Mouse (Mus musculus) heart, postnatal 0 days (tissue): Measurements from ENCODE around the gene Immp2l. TPM values are rescaled to one million over a fixed set of nuclear protein-coding genes. Genes with fewer than 3 reads are reported as not detected.
A peak's percentile ranks its signal among the peaks of the same experiment; 100 is the strongest.

ENCODE experiments used
- ATAC-seq: fragments of 200-750 bp; cut with Nextera tagmentation; 2 replicates; pipeline ENCODE4 v1.8.0; 2017; ENCODE audit warnings: low read depth, moderate number of reproducible peaks, moderate library complexity; ENCODE audit not compliant: insufficient read depth
- DNase-seq: peaks from one replicate; pipeline ENCODE4 v3.0.0-alpha.2; 2016; ENCODE audit warnings: low spot score
- H3K27ac ChIP-seq: fragments of 300-500 bp; sonication (generic); 2 replicates; pipeline ENCODE4 v1.5.1; 2014; ENCODE audit warnings: low read depth, mild to moderate bottlenecking
- H3K27me3 ChIP-seq: fragments of 300-500 bp; sonication (generic); 2 replicates; pipeline ENCODE4 v1.6.1; 2014; ENCODE audit warnings: low read length, mixed read lengths; ENCODE audit not compliant: control insufficient read depth, insufficient read depth
- H3K36me3 ChIP-seq: fragments of 300-500 bp; sonication (generic); replicated peaks from 2 replicates; pipeline ENCODE4 v1.6.1; 2014; ENCODE audit warnings: low read length, mixed read lengths; ENCODE audit not compliant: control insufficient read depth, insufficient read depth
- H3K4me1 ChIP-seq: fragments of 300-500 bp; sonication (generic); 2 replicates; pipeline ENCODE4 v1.6.1; 2014; ENCODE audit warnings: antibody characterized with exemption; ENCODE audit not compliant: control insufficient read depth, insufficient read depth
- H3K4me2 ChIP-seq: fragments of 300-500 bp; sonication (generic); 2 replicates; pipeline ENCODE4 v1.6.1; 2014; ENCODE audit warnings: low read depth, mild to moderate bottlenecking, low read length, moderate library complexity
- H3K4me3 ChIP-seq: fragments of 300-500 bp; sonication (generic); 2 replicates; pipeline ENCODE4 v1.5.1; 2014; ENCODE audit warnings: low read depth, low read length
- H3K9ac ChIP-seq: fragments of 300-500 bp; sonication (generic); replicated peaks from 2 replicates; pipeline ENCODE4 v1.6.1; 2014; ENCODE audit warnings: low read depth, low read length, mixed read lengths
- H3K9me3 ChIP-seq: fragments of 300-500 bp; sonication (generic); replicated peaks from 2 replicates; pipeline ENCODE4 v1.6.1; 2016; ENCODE audit warnings: low read length; ENCODE audit not compliant: control insufficient read depth
- CTCF ChIP-seq: IDR thresholded peaks from 2 replicates; pipeline ENCODE4 v1.5.1; 2016; ENCODE audit warnings: antibody characterized with exemption, control low read depth, low read depth
- EP300 ChIP-seq: IDR thresholded peaks from 2 replicates; pipeline ENCODE4 v1.6.1; 2016; ENCODE audit warnings: antibody characterized with exemption, low read depth
- WGBS: fragments of 180-500 bp; shearing (Covaris S2); extraction: QIAGEN DNeasy Blood & Tissue Kit; methylation state at CpG from one replicate; pipeline ENCODE4 v1.1.7; 2014; 5-methylcytosine and 5-hydroxymethylcytosine counted together
- polyA plus RNA-seq: library from polyadenylated mRNA; unstranded; fragments of >200 nt; fragmentation: Nextera tagmentation; extraction: Ambion mirVana; gene quantifications from 2 replicates; pipeline ENCODE4 v1.2.1, GENCODE M21; 2015
- total RNA-seq: library from RNA; depleted of rRNA; stranded (reverse); fragments of >200 nt; gene quantifications from 2 replicates; pipeline ENCODE4 v1.2.3, GENCODE M21; 2014; ENCODE audit warnings: low replicate concordance

Immp2l gene
- total and polyA plus RNA-seq, 2 experiments from 2014 or later, result 3.6 to 10.8 TPM

DNA sequence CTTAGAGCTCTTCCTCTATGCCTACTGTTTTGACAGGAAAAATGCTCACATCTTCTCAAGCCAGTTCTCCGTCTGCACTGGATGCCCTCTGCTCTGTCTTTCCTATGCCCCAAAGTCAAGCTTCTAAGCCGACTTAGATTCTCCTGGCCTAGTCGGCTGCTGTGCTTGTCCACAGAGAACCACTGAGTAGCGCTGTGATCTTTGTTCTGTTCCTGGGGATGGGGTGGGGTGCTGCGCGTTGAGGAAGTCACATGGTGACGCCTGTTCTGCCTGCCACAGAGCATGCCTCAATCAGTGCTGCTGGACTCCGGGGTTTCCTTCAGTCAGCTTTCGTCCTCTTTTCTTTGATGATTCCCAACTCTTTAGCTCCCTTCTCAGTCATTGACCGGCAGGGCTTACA is 470.7 kb downstream of the Immp2l start:
- Histone ChIP-seq H3K9me3 (no peaks in the 10 kb centered on the region), H3K27me3 (no peaks in the 10 kb centered on the region), H3K4me1 (no peaks in the 10 kb centered on the region), H3K9ac (no peak overlapping the region), H3K4me3 (no peak overlapping the region), H3K36me3 (no peaks in the 10 kb centered on the region), H3K4me2 (no peak overlapping the region), H3K27ac (no peak overlapping the region)
- peak; percentile 44; the same call in 1 of the 2 replicates for ATAC-seq
- no peak for DNase-seq
- 39% methylated on average over 10 of the region's 10 CpGs for WGBS
- TF ChIP-seq CTCF, result peak; percentile 45
- TF ChIP-seq EP300, result no peak

- no peaks in the 10 kb centered on the region for H3K4me1 ChIP-seq
- H3K36me3 ChIP-seq, result no peaks in the 10 kb centered on the region
- H3K9me3 ChIP-seq, result no peaks in the 10 kb centered on the region
- H3K27me3 ChIP-seq, result no peaks in the 10 kb centered on the region
- no peak overlapping the region for H3K4me3 ChIP-seq
- H3K4me2 ChIP-seq, result no peak overlapping the region
- TF ChIP-seq CTCF, result no peak
- no peak for TF ChIP-seq EP300
- no peak for DNase-seq
- 64% methylated on average over 9 of the region's 9 CpGs for WGBS
- ATAC-seq, result no peak
- no peak overlapping the region for H3K9ac ChIP-seq
- H3K27ac ChIP-seq, result no peak overlapping the region
Observed at GRCm38 (mm10) chr12:41500049-41500820, 476.3 kb downstream of the Immp2l start.

DNA sequence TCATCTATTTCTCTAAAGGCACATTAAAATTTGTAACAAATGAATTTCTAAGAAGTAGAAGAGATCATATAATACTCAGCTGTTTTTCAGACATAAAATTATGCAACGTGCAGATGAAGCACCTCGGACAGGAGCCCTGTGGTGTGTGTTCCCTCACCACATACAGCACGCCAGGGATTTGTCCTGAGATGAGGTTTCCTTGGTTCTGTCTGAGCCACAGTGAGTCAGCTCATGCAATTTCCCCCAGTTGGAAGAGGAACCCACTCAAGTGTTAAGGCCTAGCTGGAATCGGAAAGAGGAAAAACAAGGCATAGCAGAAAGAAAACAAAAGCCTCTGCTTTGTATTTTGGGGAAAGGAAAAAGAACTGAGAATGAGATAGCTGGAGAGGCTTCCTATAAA is 484.7 kb downstream of the Immp2l start:
- H3K9ac ChIP-seq, result no peak overlapping the region
- TF ChIP-seq CTCF (no peak), EP300 (no peak)
- H3K4me1 ChIP-seq, result no peaks in the 10 kb centered on the region
- H3K27me3 ChIP-seq, result no peaks in the 10 kb centered on the region
- 75% methylated on average over 4 of the region's 4 CpGs for WGBS
- H3K27ac ChIP-seq, result no peak overlapping the region
- no peak overlapping the region for H3K4me2 ChIP-seq
- no peak for DNase-seq
- no peak overlapping the region for H3K4me3 ChIP-seq
- H3K36me3 ChIP-seq, result no peaks in the 10 kb centered on the region
- H3K9me3 ChIP-seq, result no peaks in the 10 kb centered on the region
- ATAC-seq, result no peak

DNA sequence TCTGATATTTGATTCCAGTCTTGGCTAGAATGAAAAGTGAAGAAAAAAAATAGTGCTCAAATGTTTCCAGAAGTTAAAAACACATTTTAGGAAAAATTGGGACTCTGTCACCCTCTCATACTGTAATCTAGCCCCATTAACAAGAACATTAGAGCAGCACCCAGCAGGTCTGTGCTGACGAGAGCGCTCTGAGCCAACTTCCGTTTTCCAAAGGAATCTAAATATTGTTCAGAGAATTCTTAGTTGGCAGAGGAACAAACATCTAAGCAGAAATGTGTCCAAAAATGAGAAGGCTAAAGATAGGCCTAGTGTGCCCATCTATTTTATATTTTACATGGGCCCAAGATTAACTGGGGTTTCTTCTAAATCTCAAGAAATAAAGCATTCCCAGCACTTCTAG is 486.7 kb downstream of the Immp2l start:
- Histone ChIP-seq H3K4me1 (no peaks in the 10 kb centered on the region), H3K4me2 (no peak overlapping the region), H3K9me3 (no peaks in the 10 kb centered on the region), H3K27me3 (no peaks in the 10 kb centered on the region), H3K27ac (no peak overlapping the region), H3K9ac (no peak overlapping the region), H3K36me3 (no peaks in the 10 kb centered on the region), H3K4me3 (no peak overlapping the region)
- DNase-seq, result no peak
- no peak for ATAC-seq
- no peak for TF ChIP-seq EP300
- 70% methylated on average over 3 of the region's 3 CpGs for WGBS

DNA sequence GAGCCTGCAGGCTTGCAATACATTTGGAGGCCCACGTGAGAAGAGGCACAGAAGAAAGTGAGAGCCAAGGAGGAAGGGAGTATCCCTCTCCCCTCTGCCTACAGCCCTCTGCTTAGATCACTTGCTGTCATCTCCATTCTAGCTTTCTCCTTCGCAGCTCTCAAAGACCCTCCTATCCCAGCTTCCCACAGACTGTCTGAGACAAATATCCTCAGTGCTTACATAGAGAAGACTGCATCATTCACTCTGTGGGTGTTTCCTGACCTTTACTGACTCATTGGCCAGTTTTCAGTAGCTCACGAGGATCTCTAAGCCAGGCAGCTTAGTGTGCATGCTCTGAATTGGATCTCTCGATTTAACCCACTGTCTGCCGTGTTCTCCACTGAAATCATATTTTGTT is 495.0 kb downstream of the Immp2l start:
- no peaks in the 10 kb centered on the region for H3K36me3 ChIP-seq
- H3K4me3 ChIP-seq, result no peak overlapping the region
- no peak overlapping the region for H3K9ac ChIP-seq
- no peaks in the 10 kb centered on the region for H3K9me3 ChIP-seq
- no peaks in the 10 kb centered on the region for H3K27me3 ChIP-seq
- no peak overlapping the region for H3K27ac ChIP-seq
- no peak overlapping the region for H3K4me2 ChIP-seq
- TF ChIP-seq EP300 (no peak), CTCF (no peak)
- no peak for ATAC-seq
- no peaks in the 10 kb centered on the region for H3K4me1 ChIP-seq
- 52% methylated on average over 5 of the region's 5 CpGs for WGBS
- no peak for DNase-seq

GRCm38 (mm10) chr12:41520326-41520725 is 496.4 kb downstream of the Immp2l start:
- Histone ChIP-seq H3K27ac (no peak overlapping the region), H3K36me3 (no peaks in the 10 kb centered on the region), H3K4me1 (no peaks in the 10 kb centered on the region), H3K9ac (no peak overlapping the region), H3K4me3 (no peak overlapping the region), H3K9me3 (no peaks in the 10 kb centered on the region), H3K4me2 (no peak overlapping the region), H3K27me3 (no peaks in the 10 kb centered on the region)
- 72% methylated on average over 2 of the region's 2 CpGs for WGBS
- DNase-seq (no peak), ATAC-seq (no peak)
- TF ChIP-seq CTCF (no peak), EP300 (no peak)
